Mouse (Mus musculus): ENCODE results near the gene Kif26a.

DNA sequence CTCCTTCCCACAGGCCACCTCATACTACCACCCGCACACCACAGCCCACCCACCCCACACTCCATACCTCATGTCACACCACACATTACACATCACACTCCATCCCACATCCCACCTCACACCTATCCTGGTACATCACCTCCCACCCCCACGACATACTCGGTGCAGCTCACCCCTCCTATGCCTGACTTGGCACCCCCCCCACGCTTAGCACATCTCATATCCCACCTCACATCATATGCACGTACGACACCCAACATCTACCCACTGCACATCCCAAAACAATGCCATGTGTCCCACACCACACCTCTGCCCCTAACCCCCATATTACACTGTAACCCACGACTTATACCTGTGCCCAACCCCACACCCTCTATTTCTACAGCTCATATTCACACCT, 69.5 kb downstream of the Kif26a start:
- TF ChIP-seq POLR2A (IDR thresholded peaks at IDR 0.05; ENCODE audit: borderline replicate concordance, low read depth, low read length) = no peak
- TF ChIP-seq CTCF (IDR thresholded peaks at IDR 0.05; ENCODE audit: low read depth, low read length) = no peak
